Mouse (Mus musculus) midbrain, embryonic 15.5 days (tissue): Measurements from ENCODE around the gene Cep135. TPM values are rescaled to one million over a fixed set of nuclear protein-coding genes. Genes with fewer than 3 reads are reported as not detected.

Experiments
- ATAC-seq: fragments of 200-750 bp; cut with Nextera tagmentation; replicated peaks from 2 replicates; pipeline ENCODE4 v1.8.0; 2017; ENCODE audit warnings: moderate TSS enrichment
- H3K27ac ChIP-seq: fragments of 300-500 bp; sonication (generic); 2 replicates; pipeline ENCODE4 v1.5.1; 2015; ENCODE audit warnings: mild to moderate bottlenecking, inconsistent platforms
- H3K27me3 ChIP-seq: fragments of 300-500 bp; sonication (generic); replicated peaks from 2 replicates; pipeline ENCODE4 v1.6.1; 2015; ENCODE audit warnings: inconsistent platforms
- H3K36me3 ChIP-seq: fragments of 300-500 bp; sonication (generic); replicated peaks from 2 replicates; pipeline ENCODE4 v1.6.1; 2015; ENCODE audit warnings: inconsistent platforms
- H3K4me1 ChIP-seq: fragments of 300-500 bp; sonication (generic); 2 replicates; pipeline ENCODE4 v1.6.1; 2015; ENCODE audit warnings: inconsistent platforms
- H3K4me2 ChIP-seq: fragments of 300-500 bp; sonication (generic); 2 replicates; pipeline ENCODE4 v1.6.1; 2015; ENCODE audit warnings: inconsistent platforms, mild to moderate bottlenecking, moderate library complexity
- H3K4me3 ChIP-seq: fragments of 300-500 bp; sonication (generic); 2 replicates; pipeline ENCODE4 v1.5.1; 2015; ENCODE audit warnings: mild to moderate bottlenecking, inconsistent platforms
- H3K9ac ChIP-seq: fragments of 300-500 bp; sonication (generic); 2 replicates; pipeline ENCODE4 v1.6.1; 2015; ENCODE audit warnings: mild to moderate bottlenecking, inconsistent platforms
- H3K9me3 ChIP-seq: fragments of 300-500 bp; sonication (generic); 2 replicates; pipeline ENCODE4 v1.6.1; 2016; ENCODE audit warnings: inconsistent platforms
- WGBS: fragments of 180-500 bp; shearing (Covaris S2); methylation state at CpG from one replicate; pipeline ENCODE4 v1.1.7; 2015; ENCODE audit warnings: mixed read lengths; 5-methylcytosine and 5-hydroxymethylcytosine counted together
- polyA plus RNA-seq: library from polyadenylated mRNA; unstranded; fragments of >200 nt; fragmentation: Nextera tagmentation; extraction: Ambion mirVana; gene quantifications from 2 replicates; pipeline ENCODE4 v1.2.1, GENCODE M21; 2015

Gene Cep135
- polyA plus RNA-seq, 1 experiment from 2014 or later = 3.7 TPM

DNA sequence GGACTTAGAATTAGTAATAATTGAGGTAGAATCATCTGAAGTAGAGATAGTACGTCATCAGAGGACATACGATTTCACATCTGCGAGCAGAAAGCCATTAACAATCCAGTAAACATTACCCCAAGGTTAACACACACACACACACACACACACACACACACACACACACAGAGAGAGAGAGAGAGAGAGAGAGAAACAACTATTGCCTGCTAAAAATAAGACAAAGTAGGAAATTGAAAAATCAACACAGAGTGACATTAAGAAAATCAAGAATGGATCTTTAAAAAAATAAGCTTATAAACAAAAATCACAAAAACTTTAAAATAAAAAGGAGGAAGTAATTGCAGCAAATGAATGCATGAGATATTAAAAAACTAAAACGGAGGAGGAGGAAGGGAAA is 61.4 kb downstream of the Cep135 start:
- no peaks in the 10 kb centered on the region for H3K36me3 ChIP-seq
- H3K27ac ChIP-seq = no peak overlapping the region
- H3K27me3 ChIP-seq = no peaks in the 10 kb centered on the region
- WGBS = 73% methylated on average over 4 of the region's 4 CpGs
- no peak overlapping the region for H3K4me2 ChIP-seq
- no peak overlapping the region for H3K9ac ChIP-seq
- H3K9me3 ChIP-seq = no peaks in the 10 kb centered on the region
- H3K4me3 ChIP-seq = no peak overlapping the region
- H3K4me1 ChIP-seq = peaks cover 9% of the 10 kb centered on the region
- ATAC-seq = no peak

- H3K9ac ChIP-seq = no peak overlapping the region
- H3K4me3 ChIP-seq = no peak overlapping the region
- H3K27ac ChIP-seq = peak overlapping the region; percentile 64
- peak; percentile 84 for ATAC-seq
- H3K27me3 ChIP-seq = no peaks in the 10 kb centered on the region
- 35% methylated on average over 5 of the region's 5 CpGs for WGBS
- H3K9me3 ChIP-seq = no peaks in the 10 kb centered on the region
- peaks cover 9% of the 10 kb centered on the region for H3K4me1 ChIP-seq
- no peaks in the 10 kb centered on the region for H3K36me3 ChIP-seq
- H3K4me2 ChIP-seq = no peak overlapping the region
Observed at GRCm38 (mm10) chr5:76651151-76651725, 62.7 kb downstream of the Cep135 start.

GRCm38 (mm10) chr5:76656212-76656611 is 67.7 kb downstream of the Cep135 start, which contains the start of gene C530008M17Rik:
Gene C530008M17Rik (plus strand): TSS chr5:76656512.
- no peaks in the 10 kb centered on the region for H3K9me3 ChIP-seq
- H3K4me1 ChIP-seq = peaks cover 30% of the 10 kb centered on the region
- H3K36me3 ChIP-seq = no peaks in the 10 kb centered on the region
- peak within 1 kb of the TSS; percentile 67 for H3K4me2 ChIP-seq
- ATAC-seq = no peak
- peak within 1 kb of the TSS; percentile 100 for H3K9ac ChIP-seq
- 88% methylated on average over 2 of the region's 2 CpGs for WGBS
- peak within 1 kb of the TSS; percentile 99 for H3K27ac ChIP-seq
- peak within 1 kb of the TSS; percentile 96 for H3K4me3 ChIP-seq
- no peaks in the 10 kb centered on the region for H3K27me3 ChIP-seq

DNA sequence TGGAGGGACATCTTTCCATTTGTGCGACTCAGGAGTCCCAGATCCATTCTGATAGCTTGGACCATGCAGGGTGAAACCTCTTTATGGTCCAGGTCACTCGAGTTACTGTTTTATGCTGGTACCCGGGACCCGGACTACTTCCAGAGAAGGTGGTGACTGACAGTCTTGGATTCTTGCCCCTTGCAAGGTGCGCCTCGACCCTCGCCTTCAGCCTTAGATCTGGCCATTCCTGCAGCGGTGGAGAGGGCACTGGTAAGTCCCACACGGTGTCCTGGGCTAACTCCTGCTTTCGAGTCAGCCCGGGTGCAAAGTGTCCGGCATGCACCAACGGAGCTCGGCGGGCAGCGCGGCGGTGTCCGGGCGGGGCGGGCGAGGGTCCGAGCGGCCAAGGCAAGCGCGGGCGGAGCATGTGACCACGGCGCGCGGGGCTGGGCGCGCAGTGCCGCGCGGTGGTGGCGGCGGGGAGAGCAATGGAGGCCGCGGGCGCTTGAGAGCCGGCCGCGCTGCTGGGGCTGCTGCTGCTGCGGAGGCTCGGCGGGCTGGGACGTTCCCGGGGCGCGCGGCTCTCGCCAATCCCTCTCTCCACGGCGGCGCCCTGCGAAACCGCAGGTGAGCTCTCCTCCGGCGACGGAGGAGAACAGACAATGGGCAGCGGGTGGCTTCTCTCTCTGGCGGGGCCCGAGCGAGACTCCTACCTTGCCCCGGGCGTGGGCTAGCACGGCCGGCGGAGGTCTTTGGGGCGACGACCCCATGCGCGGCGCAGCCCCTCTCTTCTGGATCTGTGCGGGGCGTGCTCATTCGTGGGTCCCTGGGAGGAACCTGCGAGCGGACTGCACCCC is 69.0 kb downstream of the Cep135 start:
- H3K9ac ChIP-seq = peak overlapping the region; percentile 100
- H3K27me3 ChIP-seq = no peaks in the 10 kb centered on the region
- peak overlapping the region; percentile 99 for H3K27ac ChIP-seq
- under 1% methylated on average over 80 of the region's 80 CpGs for WGBS
- H3K4me2 ChIP-seq = peak overlapping the region; percentile 67
- peak overlapping the region; percentile 96 for H3K4me3 ChIP-seq
- no peaks in the 10 kb centered on the region for H3K36me3 ChIP-seq
- ATAC-seq = peak; percentile 94
- H3K4me1 ChIP-seq = peaks cover 30% of the 10 kb centered on the region
- no peaks in the 10 kb centered on the region for H3K9me3 ChIP-seq

DNA sequence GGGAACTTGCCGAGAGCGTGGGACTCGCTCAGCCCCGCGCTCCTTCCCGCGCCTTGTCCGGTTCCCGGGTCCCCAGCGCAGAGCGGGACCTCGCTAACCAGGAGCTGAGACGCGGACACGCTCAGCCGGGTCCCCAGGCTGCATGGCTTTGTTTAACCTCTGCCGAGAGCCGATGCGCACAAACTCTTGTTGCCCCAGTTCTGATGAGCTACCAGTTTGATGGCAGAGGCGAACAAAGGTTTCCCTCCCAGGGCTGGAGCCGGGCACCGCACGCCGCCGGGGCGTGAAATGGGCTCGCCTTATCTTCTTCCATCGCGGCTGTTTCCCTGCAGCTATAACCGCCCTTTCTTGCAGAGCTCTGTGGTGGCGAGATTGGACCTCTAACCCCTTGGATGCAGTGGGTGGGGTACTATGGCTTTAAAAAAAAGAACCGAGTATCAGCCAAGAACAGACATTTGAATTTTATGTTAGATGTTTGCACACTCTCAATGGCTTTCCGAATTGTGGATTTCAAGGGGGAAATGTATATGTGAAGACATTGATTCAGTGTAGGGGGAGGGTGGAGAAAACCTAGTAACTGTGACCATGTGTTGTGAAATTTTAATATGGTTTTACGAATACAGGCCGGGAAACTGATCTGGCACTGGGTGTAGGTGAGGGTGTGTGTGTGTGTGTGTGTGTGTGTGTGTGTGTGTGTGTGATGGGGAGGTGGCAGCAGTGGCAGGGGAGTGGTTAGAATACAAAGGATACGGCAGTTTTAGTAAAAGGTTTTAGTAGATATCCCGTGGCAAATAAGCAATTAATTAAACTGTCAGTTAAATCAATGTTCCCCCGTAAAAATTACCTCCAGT is 69.8 kb downstream of the Cep135 start:
- under 1% methylated on average over 38 of the region's 38 CpGs for WGBS
- Histone ChIP-seq H3K4me3 (peak overlapping the region; percentile 96), H3K9ac (peak overlapping the region; percentile 100), H3K4me1 (peaks cover 30% of the 10 kb centered on the region), H3K4me2 (peak overlapping the region; percentile 67), H3K9me3 (no peaks in the 10 kb centered on the region), H3K27ac (peak overlapping the region; percentile 99), H3K36me3 (no peaks in the 10 kb centered on the region), H3K27me3 (no peaks in the 10 kb centered on the region)
- peak; percentile 84 for ATAC-seq

DNA sequence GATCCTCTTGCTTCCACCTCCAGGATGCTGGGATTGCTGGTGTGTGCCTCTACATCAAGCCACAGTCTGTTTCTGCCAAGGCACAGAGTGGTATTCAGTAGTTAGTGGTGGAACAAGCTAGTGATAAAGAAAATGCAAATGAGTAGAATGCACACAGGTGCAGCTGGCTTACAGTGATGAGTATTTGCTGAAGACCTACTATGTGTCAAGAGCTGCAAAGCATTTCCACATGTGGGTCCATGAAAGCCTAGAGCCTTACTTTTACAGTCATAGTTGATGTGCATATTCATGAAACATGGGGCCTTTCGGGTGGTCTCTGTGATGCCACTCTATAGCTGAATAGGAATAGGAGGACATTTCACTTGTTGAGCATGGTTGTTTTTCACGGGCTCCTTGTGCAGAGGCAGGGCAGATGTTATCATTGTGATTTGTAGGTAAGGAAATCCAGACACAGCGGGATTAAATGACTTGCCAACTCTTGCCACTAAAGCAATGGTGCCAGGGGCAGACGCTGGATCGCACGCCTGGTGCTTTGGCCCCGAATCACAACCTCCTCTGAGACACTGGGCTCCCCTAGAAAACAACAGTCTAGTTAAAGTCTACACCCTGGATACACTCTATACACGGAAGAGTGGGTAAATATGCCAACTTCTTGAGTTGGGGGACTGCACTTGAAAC is 71.6 kb downstream of the Cep135 start:
- Histone ChIP-seq H3K27ac (no peak overlapping the region), H3K9ac (no peak overlapping the region), H3K27me3 (no peaks in the 10 kb centered on the region), H3K36me3 (no peaks in the 10 kb centered on the region), H3K4me3 (no peak overlapping the region), H3K9me3 (no peaks in the 10 kb centered on the region), H3K4me1 (peaks cover 37% of the 10 kb centered on the region), H3K4me2 (peak overlapping the region; percentile 67; the same call in 1 of the 2 replicates)
- ATAC-seq = no peak
- 81% methylated on average over 8 of the region's 8 CpGs for WGBS

GRCm38 (mm10) chr5:76661310-76661709 is 72.8 kb downstream of the Cep135 start:
- Histone ChIP-seq H3K4me1 (peaks cover 44% of the 10 kb centered on the region), H3K36me3 (no peaks in the 10 kb centered on the region), H3K4me2 (no peak overlapping the region), H3K27me3 (no peaks in the 10 kb centered on the region), H3K4me3 (no peak overlapping the region), H3K9ac (no peak overlapping the region), H3K27ac (no peak overlapping the region), H3K9me3 (no peaks in the 10 kb centered on the region)
- no peak for ATAC-seq
- 94% methylated on average over 4 of the region's 4 CpGs for whole genome bisulfite sequencing

GRCm38 (mm10) chr5:76664936-76665335 is 76.4 kb downstream of the Cep135 start:
- WGBS = 56% methylated on average over 7 of the region's 7 CpGs
- Histone ChIP-seq H3K27ac (no peak overlapping the region), H3K9ac (no peak overlapping the region), H3K9me3 (no peaks in the 10 kb centered on the region), H3K4me1 (peaks cover 45% of the 10 kb centered on the region), H3K4me3 (no peak overlapping the region), H3K36me3 (no peaks in the 10 kb centered on the region), H3K4me2 (no peak overlapping the region), H3K27me3 (no peaks in the 10 kb centered on the region)
- ATAC-seq = no peak

DNA sequence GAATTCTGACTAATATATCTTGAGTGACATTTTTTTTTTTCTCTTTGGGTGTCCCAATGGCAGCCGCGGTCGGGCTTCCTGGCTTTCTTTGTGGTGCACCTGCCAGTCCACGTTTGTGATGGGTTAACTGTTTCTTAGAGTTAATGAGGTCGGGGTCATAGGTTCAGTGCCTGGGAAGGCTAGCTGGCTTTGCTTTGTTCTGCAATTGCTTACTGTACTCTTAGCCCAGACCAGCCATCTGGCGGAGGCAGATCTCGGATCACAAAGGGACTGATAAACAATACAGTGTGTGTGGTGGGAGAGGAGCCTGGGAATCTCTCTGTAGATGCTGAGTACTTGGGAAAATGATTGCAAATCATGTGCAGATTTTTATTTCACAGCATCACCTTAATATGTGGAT is 76.9 kb downstream of the Cep135 start:
- peaks cover 41% of the 10 kb centered on the region for H3K4me1 ChIP-seq
- H3K27me3 ChIP-seq = no peaks in the 10 kb centered on the region
- H3K36me3 ChIP-seq = no peaks in the 10 kb centered on the region
- ATAC-seq = peak; percentile 60; the same call in 1 of the 2 replicates
- peak overlapping the region; percentile 6; the same call in 1 of the 2 replicates for H3K4me2 ChIP-seq
- peak overlapping the region; percentile 66; the same call in 1 of the 2 replicates for H3K27ac ChIP-seq
- no peaks in the 10 kb centered on the region for H3K9me3 ChIP-seq
- 10% methylated on average over 7 of the region's 7 CpGs for whole genome bisulfite sequencing
- H3K9ac ChIP-seq = no peak overlapping the region
- no peak overlapping the region for H3K4me3 ChIP-seq

DNA sequence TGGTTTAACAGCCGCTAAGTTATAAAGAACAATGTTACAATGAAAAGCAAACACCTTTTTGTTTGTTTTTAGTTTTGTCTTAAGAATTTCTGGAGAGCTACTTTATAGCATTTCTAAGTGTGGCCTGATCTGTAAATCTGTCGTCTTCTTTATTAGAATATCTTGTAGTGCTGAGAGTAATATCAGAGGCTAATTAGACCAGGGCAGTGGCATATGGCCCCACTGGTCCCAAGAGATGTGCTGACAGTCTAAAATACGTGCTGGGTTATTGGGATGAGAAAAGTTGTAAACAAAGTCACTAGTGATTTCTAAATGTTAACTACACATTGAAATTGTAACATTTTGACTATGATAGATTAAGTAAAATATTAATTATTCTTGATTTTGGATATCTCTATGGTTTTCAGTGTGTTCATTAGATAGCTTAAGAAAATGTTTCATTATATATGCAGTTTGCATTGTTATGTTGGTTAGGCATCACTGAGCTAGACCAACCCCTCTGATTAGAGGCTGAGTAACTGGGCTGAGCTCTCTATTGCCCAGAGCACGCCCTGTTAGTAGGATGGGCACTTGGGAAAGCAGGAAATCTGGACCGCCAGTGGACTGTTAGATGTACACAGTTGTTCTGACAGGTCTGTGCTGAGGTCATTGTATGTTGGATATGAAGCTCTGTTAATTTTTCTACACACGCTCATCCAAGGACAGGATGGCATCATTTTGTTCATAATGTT is 77.7 kb downstream of the Cep135 start:
- Histone ChIP-seq H3K27me3 (no peaks in the 10 kb centered on the region), H3K4me2 (no peak overlapping the region), H3K9ac (no peak overlapping the region), H3K9me3 (no peaks in the 10 kb centered on the region), H3K27ac (0 out of 2 replicates have a peak overlapping the region, but pooled peaks have one; percentile 66), H3K36me3 (no peaks in the 10 kb centered on the region), H3K4me3 (no peak overlapping the region), H3K4me1 (peaks cover 35% of the 10 kb centered on the region)
- ATAC-seq = peak; percentile 38; the same call in 1 of the 2 replicates
- WGBS = 50% methylated on average over 6 of the region's 6 CpGs

DNA sequence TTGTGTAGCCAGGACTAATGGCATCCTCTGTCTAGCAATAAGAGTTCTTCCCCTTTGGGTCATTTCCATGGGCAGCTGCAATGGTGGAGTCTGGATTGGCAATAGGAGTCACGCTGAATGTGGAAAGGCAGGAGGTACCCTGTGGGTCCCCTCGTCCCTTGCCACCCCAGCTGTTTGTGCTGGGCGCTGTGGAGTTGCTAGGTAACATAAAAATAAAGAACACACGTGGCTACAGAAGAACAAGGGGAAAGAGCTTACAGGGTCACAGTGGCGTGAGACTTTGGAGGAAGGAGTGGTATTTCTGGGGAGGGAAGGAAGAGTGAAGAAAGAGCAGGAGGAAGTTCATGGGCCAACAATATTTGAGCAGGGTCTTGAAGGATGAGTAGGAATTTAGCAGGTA is 79.6 kb downstream of the Cep135 start:
- no peak for ATAC-seq
- H3K9ac ChIP-seq = no peak overlapping the region
- H3K27ac ChIP-seq = no peak overlapping the region
- H3K27me3 ChIP-seq = no peaks in the 10 kb centered on the region
- H3K4me1 ChIP-seq = peaks cover 29% of the 10 kb centered on the region
- no peak overlapping the region for H3K4me3 ChIP-seq
- WGBS = 52% methylated on average over 5 of the region's 5 CpGs
- H3K9me3 ChIP-seq = no peaks in the 10 kb centered on the region
- H3K36me3 ChIP-seq = 0 out of 2 replicates have a peak, but pooled peaks cover 2% of the 10 kb centered on the region
- no peak overlapping the region for H3K4me2 ChIP-seq
